Mouse (Mus musculus) gastrocnemius, postnatal 4 days (tissue): ENCODE measurements around the gene Cbll1. TPM values are rescaled to one million over a fixed set of nuclear protein-coding genes. Genes with fewer than 3 reads are reported as not detected.
A peak's percentile ranks its signal among the peaks of the same experiment; 100 is the strongest.
"Not testable (repeated sequence)": the region's sequence is repeated elsewhere in the genome, so short reads cannot be mapped to it uniquely, and the experiment has no call there.

Source experiments
- DNase-seq, 2 experiments: peaks; one replicate each; pipeline ENCODE4 v3.0.0; 2021 to 2022; ENCODE audit warnings: low spot score in 2 of 2, mixed read lengths in 2 of 2
- total RNA-seq, 2 experiments: library from RNA; stranded (reverse); gene quantifications; 2 replicates each; pipeline ENCODE4 v1.2.3; 2021

Cbll1 gene
- total RNA-seq, 2 experiments from 2014 or later: 10.9 to 12.8 TPM

- no peak for DNase-seq
Observed at GRCm38 (mm10) chr12:31501266-31501665, 1.9 kb upstream of the Cbll1 start.

- no peak for DNase-seq
Observed at GRCm38 (mm10) chr12:31500196-31500595, 780 bp upstream of the Cbll1 start.

- no peak for DNase-seq
Observed at GRCm38 (mm10) chr12:31498936-31499313, 491 bp downstream of the Cbll1 start.

- peak in 1 of 2 experiments; percentile 21 for DNase-seq
Observed at GRCm38 (mm10) chr12:31486431-31486830, 13.0 kb downstream of the Cbll1 start.

- not testable (repeated sequence) for DNase-seq
Observed at GRCm38 (mm10) chr12:31478182-31478581, 21.2 kb downstream of the Cbll1 start.

GRCm38 (mm10) chr12:31462615-31463014 lies 36.8 kb downstream of the Cbll1 start:
- no peak for DNase-seq

GRCm38 (mm10) chr12:31461371-31461770 lies 38.0 kb downstream of the Cbll1 start:
- DNase-seq: no peak

GRCm38 (mm10) chr12:31460270-31460669 lies 39.1 kb downstream of the Cbll1 start:
- DNase-seq: not testable (repeated sequence)

GRCm38 (mm10) chr12:31458474-31458873 lies 40.9 kb downstream of the Cbll1 start:
- DNase-seq: no peak

- no peak for DNase-seq
Observed at GRCm38 (mm10) chr12:31456271-31456670, 43.1 kb downstream of the Cbll1 start.

GRCm38 (mm10) chr12:31449341-31449740 lies 50.1 kb downstream of the Cbll1 start:
- no peak for DNase-seq

GRCm38 (mm10) chr12:31444827-31445226 lies 54.6 kb downstream of the Cbll1 start:
- no peak for DNase-seq

GRCm38 (mm10) chr12:31444131-31444546 lies 55.3 kb downstream of the Cbll1 start:
- peak in 1 of 2 experiments; percentile 20 for DNase-seq

GRCm38 (mm10) chr12:31439612-31440011 lies 59.8 kb downstream of the Cbll1 start:
- DNase-seq: no peak

GRCm38 (mm10) chr12:31437791-31438190 lies 61.6 kb downstream of the Cbll1 start:
- no peak for DNase-seq

Other genes starting within 250 kb of the Cbll1 start
- gene Lamb1, start 234.4 kb downstream of the Cbll1 start, total RNA-seq: 100 to 1,000 TPM; 259 to 273 TPM
- 100 to 1,000 TPM; 153 to 181 TPM for gene Dld, start 148.2 kb downstream of the Cbll1 start, total RNA-seq
- gene Slc26a3, start 108.7 kb downstream of the Cbll1 start, total RNA-seq: not detected
- under 1 TPM; 0.08 to 0.15 TPM for gene Slc26a4, start 60.4 kb upstream of the Cbll1 start, total RNA-seq
- gene Bcap29, start 135.0 kb upstream of the Cbll1 start, total RNA-seq: 10 to 100 TPM; 18.9 to 19.0 TPM
- 1 to 10 TPM; 5.1 to 6.1 TPM for gene Dus4l, start 155.2 kb upstream of the Cbll1 start, total RNA-seq
- 10 to 100 TPM; 35.7 to 37.2 TPM for gene Cog5, start 155.3 kb upstream of the Cbll1 start, total RNA-seq
- not detected for gene Gpr22, start 214.3 kb upstream of the Cbll1 start, total RNA-seq